Mouse (Mus musculus) adrenal gland, postnatal 10 days (tissue): ENCODE measurements around the gene Armcx5. TPM values are rescaled to one million over a fixed set of nuclear protein-coding genes. Genes with fewer than 3 reads are reported as not detected.

ENCODE experiments used
- microRNA-seq: library from miRNA; unstranded; fragments of <30 nt; microRNA quantifications from one replicate; pipeline ENCODE4 v1.2.0, GENCODE M21; 2021
- total RNA-seq, 2 experiments: library from RNA; stranded (reverse); gene quantifications; 2 replicates each; pipeline ENCODE4 v1.2.3; 2021

Armcx5 gene
- total RNA-seq, 2 experiments from 2014 or later, result 9.0 to 13.9 TPM

Small RNA genes within 50 kb of the gene (microRNA-seq; reads per million reads assigned to microRNA genes)
- gene Mir1970 (not detected), gene Mir7646 (not detected)

Other genes starting within 250 kb of the Armcx5 start
- not detected for gene AV320801, start 248.1 kb upstream of the Armcx5 start, total RNA-seq
- not detected for gene Nxf7, start 144.0 kb upstream of the Armcx5 start, total RNA-seq
- gene Prame, start 115.0 kb upstream of the Armcx5 start, total RNA-seq, result not detected
- gene Tcp11x2, start 48.9 kb upstream of the Armcx5 start, total RNA-seq, result not detected
- not detected for gene Tmsb15a, start 17.5 kb upstream of the Armcx5 start, total RNA-seq
- gene Gprasp1, start within 50 bp of the Armcx5 start, total RNA-seq, result 10 to 100 TPM; 42.7 to 57.9 TPM
- 10 to 100 TPM; 25.1 to 33.5 TPM for gene Bhlhb9, start 54.9 kb downstream of the Armcx5 start, total RNA-seq
- gene Gprasp2, start 96.3 kb downstream of the Armcx5 start, total RNA-seq, result 10 to 100 TPM; 14.8 to 21.6 TPM